In the genomic region with DNA sequence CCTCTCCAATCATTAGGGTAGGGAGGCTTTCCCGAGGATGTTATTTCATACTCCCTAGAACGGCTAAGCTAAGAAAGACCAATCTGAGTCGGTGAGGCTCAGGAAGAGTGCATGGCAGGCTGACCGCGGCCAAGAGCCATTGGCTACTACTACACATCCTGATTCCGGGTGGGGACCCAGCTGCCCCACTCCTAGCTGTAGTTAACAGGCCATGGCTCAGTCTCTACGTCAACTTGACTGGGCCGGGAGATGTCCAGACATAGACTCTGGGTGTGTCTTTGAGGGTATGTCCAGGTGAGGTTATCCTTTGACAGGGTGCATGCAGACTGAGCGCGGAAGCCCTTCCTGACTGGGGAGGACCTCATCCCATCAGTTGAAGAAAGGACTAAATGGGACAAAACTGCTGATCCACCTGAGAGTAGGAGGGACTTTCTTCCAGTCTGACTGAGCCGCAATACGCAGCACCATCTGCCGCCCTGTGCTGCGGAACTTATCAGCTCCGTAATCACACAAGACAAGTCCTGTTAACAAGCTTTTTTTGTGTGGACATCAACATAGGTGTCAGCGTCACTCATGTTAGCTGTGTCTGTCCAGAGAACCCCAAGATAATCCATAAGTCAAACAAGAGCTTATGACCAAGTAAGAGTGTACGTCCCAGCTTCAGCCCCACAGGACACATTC, we compare ENCODE assay signal across 13 mouse cellular contexts. TPM values are rescaled to one million over a fixed set of nuclear protein-coding genes. Genes with fewer than 3 reads are reported as not detected.
DNase-seq lines count a peak whose midpoint lies in the region; ATAC-seq and TF ChIP-seq lines count a peak whose summit lies in the region.
"Had no signal": no experiment of that assay in that cellular context is flagged by ENCODE, and none has a peak within 500 bp of the region (broad histone marks: within the 10 kb centered on the region; RNA-seq: fewer than 3 reads in every experiment).

No protein-coding gene starts in this region.

- H3K27me3 ChIP-seq in forebrain, embryonic 12.5 days: peaks cover 5% of the 10 kb centered on the region
- H3K27me3 ChIP-seq in forebrain, postnatal 0 days (ENCODE audit: insufficient read depth, low read length): no peaks in the 10 kb centered on the region
- no peaks in the 10 kb centered on the region for H3K27me3 ChIP-seq in kidney, adult 2 months (replicated peaks; ENCODE audit: control insufficient read depth, insufficient read depth, low read length)
- no peaks in the 10 kb centered on the region for H3K27me3 ChIP-seq in midbrain, embryonic 13.5 days
- no peaks in the 10 kb centered on the region for H3K27me3 ChIP-seq in midbrain, embryonic 14.5 days (ENCODE audit: control insufficient read depth, insufficient read depth, low read length)
- H3K27me3 ChIP-seq in neural tube, embryonic 15.5 days (replicated peaks): no peaks in the 10 kb centered on the region

- no peak overlapping the region for H3K9ac ChIP-seq in forebrain, embryonic 12.5 days
- H3K9ac ChIP-seq in forebrain, postnatal 0 days: no peak overlapping the region
- H3K9ac ChIP-seq in midbrain, embryonic 13.5 days (replicated peaks): no peak overlapping the region
- H3K9ac ChIP-seq in midbrain, embryonic 14.5 days (replicated peaks; ENCODE audit: low read length): no peak overlapping the region
- H3K9ac ChIP-seq in neural tube, embryonic 15.5 days (replicated peaks): no peak overlapping the region
- H3K9ac ChIP-seq: liver, embryonic 13.5 days had no signal

- WGBS in forebrain, embryonic 12.5 days: 90% methylated on average over 17 of the region's 17 CpGs
- 89% methylated on average over 17 of the region's 17 CpGs for WGBS in forebrain, postnatal 0 days
- WGBS in kidney, adult 2 months: 81% methylated on average over 17 of the region's 17 CpGs
- WGBS in midbrain, embryonic 13.5 days: 87% methylated on average over 17 of the region's 17 CpGs
- WGBS in midbrain, embryonic 14.5 days: 88% methylated on average over 17 of the region's 17 CpGs
- WGBS in neural tube, embryonic 15.5 days: 85% methylated on average over 17 of the region's 17 CpGs

- no peak overlapping the region for H3K4me2 ChIP-seq in forebrain, embryonic 12.5 days
- H3K4me2 ChIP-seq in forebrain, postnatal 0 days (ENCODE audit: low read depth): no peak overlapping the region
- no peak overlapping the region for H3K4me2 ChIP-seq in midbrain, embryonic 13.5 days (replicated peaks)
- no peak overlapping the region for H3K4me2 ChIP-seq in midbrain, embryonic 14.5 days (ENCODE audit: low read length)
- no peak overlapping the region for H3K4me2 ChIP-seq in neural tube, embryonic 15.5 days
- H3K4me2 ChIP-seq: liver, embryonic 13.5 days had no signal

- no peaks in the 10 kb centered on the region for H3K36me3 ChIP-seq in forebrain, embryonic 12.5 days (replicated peaks)
- no peaks in the 10 kb centered on the region for H3K36me3 ChIP-seq in forebrain, postnatal 0 days (ENCODE audit: insufficient read depth)
- H3K36me3 ChIP-seq in kidney, adult 2 months (ENCODE audit: control insufficient read depth, insufficient read depth, low read length): no peaks in the 10 kb centered on the region
- no peaks in the 10 kb centered on the region for H3K36me3 ChIP-seq in midbrain, embryonic 13.5 days
- H3K36me3 ChIP-seq in midbrain, embryonic 14.5 days (ENCODE audit: control insufficient read depth, insufficient read depth, low read length): no peaks in the 10 kb centered on the region
- no peaks in the 10 kb centered on the region for H3K36me3 ChIP-seq in neural tube, embryonic 15.5 days
- H3K36me3 ChIP-seq: G1E; liver, embryonic 13.5 days had no signal

- H3K4me1 ChIP-seq in forebrain, embryonic 12.5 days: peaks cover 52% of the 10 kb centered on the region
- no peaks in the 10 kb centered on the region; the same call in 1 of the 2 replicates for H3K4me1 ChIP-seq in forebrain, postnatal 0 days (ENCODE audit: insufficient read depth)
- peaks cover 12% of the 10 kb centered on the region for H3K4me1 ChIP-seq in kidney, adult 2 months (ENCODE audit: control insufficient read depth, insufficient read depth, low read length)
- H3K4me1 ChIP-seq in midbrain, embryonic 13.5 days (replicated peaks): peaks cover 49% of the 10 kb centered on the region
- H3K4me1 ChIP-seq in midbrain, embryonic 14.5 days (ENCODE audit: control insufficient read depth, insufficient read depth, low read length): peaks cover 32% of the 10 kb centered on the region
- peaks cover 40% of the 10 kb centered on the region for H3K4me1 ChIP-seq in neural tube, embryonic 15.5 days

- H3K4me3 ChIP-seq in forebrain, embryonic 12.5 days (replicated peaks): no peak overlapping the region
- H3K4me3 ChIP-seq in forebrain, postnatal 0 days (ENCODE audit: low read depth, low read length): no peak overlapping the region
- H3K4me3 ChIP-seq in kidney, adult 2 months (ENCODE audit: insufficient read depth, low read depth, low read length): no peak overlapping the region
- no peak overlapping the region for H3K4me3 ChIP-seq in midbrain, embryonic 13.5 days (replicated peaks)
- H3K4me3 ChIP-seq in midbrain, embryonic 14.5 days (replicated peaks; ENCODE audit: low read depth, low read length): no peak overlapping the region
- H3K4me3 ChIP-seq in neural tube, embryonic 15.5 days (replicated peaks): no peak overlapping the region
- H3K4me3 ChIP-seq: liver, embryonic 13.5 days had no signal

- 0 out of 2 replicates have a peak overlapping the region, but pooled peaks have one; percentile 6 for H3K27ac ChIP-seq in forebrain, embryonic 12.5 days
- no peak overlapping the region for H3K27ac ChIP-seq in forebrain, postnatal 0 days (ENCODE audit: low read depth, low read length)
- H3K27ac ChIP-seq in kidney, adult 2 months (ENCODE audit: insufficient read depth, low read depth, low read length): peak overlapping the region; percentile 29; the same call in 1 of the 2 replicates
- 0 out of 2 replicates have a peak overlapping the region, but pooled peaks have one; percentile 96 for H3K27ac ChIP-seq in midbrain, embryonic 13.5 days
- no peak overlapping the region for H3K27ac ChIP-seq in midbrain, embryonic 14.5 days (replicated peaks; ENCODE audit: low read depth, low read length)
- peak overlapping the region; percentile 79; the same call in 1 of the 2 replicates for H3K27ac ChIP-seq in neural tube, embryonic 15.5 days (replicated peaks)

- H3K9me3 ChIP-seq in forebrain, embryonic 12.5 days: peaks cover 8% of the 10 kb centered on the region; the same call in 1 of the 2 replicates
- H3K9me3 ChIP-seq in forebrain, postnatal 0 days (ENCODE audit: low read length): peaks cover 5% of the 10 kb centered on the region; the same call in 1 of the 2 replicates
- no peaks in the 10 kb centered on the region; the same call in 1 of the 2 replicates for H3K9me3 ChIP-seq in midbrain, embryonic 13.5 days
- 0 out of 2 replicates have a peak, but pooled peaks cover 4% of the 10 kb centered on the region for H3K9me3 ChIP-seq in midbrain, embryonic 14.5 days (ENCODE audit: control insufficient read depth, low read length)
- H3K9me3 ChIP-seq in neural tube, embryonic 15.5 days (replicated peaks): no peaks in the 10 kb centered on the region
- H3K9me3 ChIP-seq: G1E; liver, embryonic 13.5 days had no signal

- ATAC-seq in forebrain, embryonic 12.5 days (ENCODE audit: low FRiP score): no peak
- no peak for ATAC-seq in forebrain, postnatal 0 days
- ATAC-seq in midbrain, embryonic 13.5 days: no peak
- ATAC-seq in midbrain, embryonic 14.5 days (ENCODE audit: low FRiP score, low TSS enrichment): no peak
- ATAC-seq in neural tube, embryonic 15.5 days (ENCODE audit: low FRiP score): no peak
- no peak for ATAC-seq in inflammation-experienced regulatory T-cells, adult 6 months

- TF ChIP-seq POLR2A in kidney, adult 2 months (IDR thresholded peaks at IDR 0.05; ENCODE audit: low read depth, low read length): no peak

- DNase-seq in forebrain, postnatal 0 days: no peak
- DNase-seq in kidney, adult 2 months: no peak
- no peak for DNase-seq in kidney, adult 18-20 months
- no peak for DNase-seq in midbrain, embryonic 14.5 days
- DNase-seq: cerebellum, adult 11 months; gastrocnemius, postnatal 14 days; liver, embryonic 13.5 days; right cerebral cortex, adult 18-20 months had no signal

- no peak for TF ChIP-seq CTCF in forebrain, postnatal 0 days (IDR thresholded peaks at IDR 0.05; ENCODE audit: low read depth)
- no peak for TF ChIP-seq CTCF in kidney, adult 2 months (conservative IDR thresholded peaks at IDR 0.05; ENCODE audit: insufficient read depth, insufficient read length, low read depth, low read length)

RNA-seq across cellular contexts. Expression of gene Bahcc1, which starts 14.4 kb away (rescaled TPM):
- polyA plus RNA-seq in forebrain, embryonic 12.5 days (2016; fragmentation: Nextera tagmentation; extraction: Ambion mirVana): 23.5 and 24.0 TPM in 2 replicates
- total RNA-seq in forebrain, postnatal 0 days (2014; rRNA removed): 19.3 and 26.5 TPM in 2 replicates
- polyA plus RNA-seq in forebrain, postnatal 0 days (2015; fragmentation: Nextera tagmentation; extraction: Ambion mirVana): 3.9 and 6.5 TPM in 2 replicates
- polyA plus RNA-seq in kidney, adult 2 months (2012; rRNA removed): 8.0 and 9.2 TPM in 2 replicates
- 17.4 and 19.5 TPM in 2 replicates for polyA plus RNA-seq in midbrain, embryonic 13.5 days (2015; fragmentation: Nextera tagmentation; extraction: Ambion mirVana)
- polyA plus RNA-seq in midbrain, embryonic 14.5 days (2014; fragmentation: Nextera tagmentation; extraction: Ambion mirVana): 20.0 and 25.9 TPM in 2 replicates
- polyA plus RNA-seq in neural tube, embryonic 15.5 days (2015; fragmentation: Nextera tagmentation; extraction: Ambion mirVana): 8.7 and 10.4 TPM in 2 replicates
- not detected for polyA plus RNA-seq in inflammation-experienced regulatory T-cells, adult 6 months (2017; shearing (Covaris generic))

Comparison
In these comparisons a context has a peak if more than half of its experiments do, and no peak if none do; other contexts are left out.
1. H3K27ac ChIP-seq: peak in forebrain, embryonic 12.5 days (single experiment), kidney, adult 2 months (single experiment), midbrain, embryonic 13.5 days (single experiment) and neural tube, embryonic 15.5 days (single experiment); none in forebrain, postnatal 0 days (single experiment) and midbrain, embryonic 14.5 days (single experiment).